Mouse (Mus musculus) ES-Bruce4 (cell line): ENCODE results near the gene Cdk17.

ENCODE experiments used
- CTCF ChIP-seq: IDR thresholded peaks from one replicate; pipeline ENCODE4 v1.8.1; 2011; ENCODE audit warnings: low read depth, low read length
- POLR2A ChIP-seq: IDR thresholded peaks from one replicate; pipeline ENCODE4 v1.8.1; 2011; ENCODE audit warnings: low read length; ENCODE audit not compliant: insufficient read depth

- no peak for TF ChIP-seq CTCF
- TF ChIP-seq POLR2A = no peak
These were observed 19.2 kb downstream of the Cdk17 start for GRCm38 (mm10) chr10:93179669-93180460.
